Mouse (Mus musculus): Measurements from ENCODE around the gene Mgat4e.

The Mgat4e gene

GRCm38 (mm10) chr1:134549632-134550132 lies at the start of gene Mgat4e:
Gene Mgat4e, minus strand, starts transcription at chr1:134549682.
- DNase-seq (ENCODE audit: low read depth): no peak

- no peak for DNase-seq (ENCODE audit: low read depth)
Measured at GRCm38 (mm10) chr1:134597339-134598054, 48.0 kb upstream of the Mgat4e start.

GRCm38 (mm10) chr1:134591773-134592172 lies 42.3 kb upstream of the Mgat4e start:
- peak; percentile 8 for DNase-seq (ENCODE audit: low read depth)

- no peak for DNase-seq (ENCODE audit: low read depth)
Measured at GRCm38 (mm10) chr1:134589676-134590075, 40.2 kb upstream of the Mgat4e start.

GRCm38 (mm10) chr1:134583560-134583959 lies 34.1 kb upstream of the Mgat4e start:
- no peak for DNase-seq (ENCODE audit: low read depth)

GRCm38 (mm10) chr1:134580796-134581195 lies 31.3 kb upstream of the Mgat4e start:
- no peak for DNase-seq (ENCODE audit: low read depth)

- DNase-seq (ENCODE audit: low read depth): no peak
Measured at GRCm38 (mm10) chr1:134577384-134578120, 28.1 kb upstream of the Mgat4e start.

- DNase-seq (ENCODE audit: low read depth): no peak
Measured at GRCm38 (mm10) chr1:134573932-134574315, 24.4 kb upstream of the Mgat4e start.

- DNase-seq (ENCODE audit: low read depth): no peak
Measured at GRCm38 (mm10) chr1:134573300-134573931, 23.9 kb upstream of the Mgat4e start.

GRCm38 (mm10) chr1:134570631-134571030 lies 21.1 kb upstream of the Mgat4e start:
- no peak for DNase-seq (ENCODE audit: low read depth)

GRCm38 (mm10) chr1:134570171-134570570 lies 20.7 kb upstream of the Mgat4e start:
- no peak for DNase-seq (ENCODE audit: low read depth)

- no peak for DNase-seq (ENCODE audit: low read depth)
Measured at GRCm38 (mm10) chr1:134567511-134567910, 18.0 kb upstream of the Mgat4e start.

GRCm38 (mm10) chr1:134563726-134564125 lies 14.2 kb upstream of the Mgat4e start:
- no peak for DNase-seq (ENCODE audit: low read depth)

- DNase-seq (ENCODE audit: low read depth): no peak
Measured at GRCm38 (mm10) chr1:134562457-134562856, 13.0 kb upstream of the Mgat4e start.

GRCm38 (mm10) chr1:134561770-134562143 lies 12.3 kb upstream of the Mgat4e start:
- DNase-seq (ENCODE audit: low read depth): peak; percentile 14

- DNase-seq (ENCODE audit: low read depth): peak; percentile 58
Measured at GRCm38 (mm10) chr1:134560801-134561769, 11.6 kb upstream of the Mgat4e start.

GRCm38 (mm10) chr1:134560396-134560795 lies 10.9 kb upstream of the Mgat4e start:
- peak; percentile 65 for DNase-seq (ENCODE audit: low read depth)

- DNase-seq (ENCODE audit: low read depth): peak; percentile 89
Measured at GRCm38 (mm10) chr1:134559976-134560375, 10.5 kb upstream of the Mgat4e start, which contains the start of gene Kdm5b. Gene Kdm5b, plus strand, starts transcription at chr1:134560171.

GRCm38 (mm10) chr1:134559226-134559625 lies 9.7 kb upstream of the Mgat4e start:
- peak; percentile 19 for DNase-seq (ENCODE audit: low read depth)

GRCm38 (mm10) chr1:134558511-134558910 lies 9.0 kb upstream of the Mgat4e start:
- no peak for DNase-seq (ENCODE audit: low read depth)

- DNase-seq (ENCODE audit: low read depth): peak; percentile 93
Measured at GRCm38 (mm10) chr1:134556671-134557218, 7.3 kb upstream of the Mgat4e start.
